30 mouse cellular contexts compared by ENCODE assay signal in the genomic region with DNA sequence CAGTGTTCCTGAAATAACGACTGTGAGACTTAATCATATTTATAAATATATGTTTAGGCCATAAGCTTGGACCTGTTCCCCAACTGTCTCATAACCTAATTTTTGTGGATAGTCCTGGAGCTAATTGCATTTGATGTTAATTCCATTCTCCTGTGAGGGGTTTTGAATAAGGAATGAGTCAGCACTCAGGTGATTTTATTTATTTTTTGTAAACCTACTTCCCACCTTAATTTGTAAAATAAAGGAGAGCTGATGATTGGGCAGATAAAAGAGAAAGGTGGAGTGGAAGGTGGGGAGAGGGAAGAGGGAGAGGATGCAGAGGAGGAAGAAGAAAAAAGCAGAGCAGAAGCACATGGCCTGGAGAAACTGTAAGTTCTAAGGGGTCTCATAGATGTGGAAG. TPM values are rescaled to one million over a fixed set of nuclear protein-coding genes. Genes with fewer than 3 reads are reported as not detected.
DNase-seq lines count a peak whose midpoint lies in the region; ATAC-seq and TF ChIP-seq lines count a peak whose summit lies in the region.
"Had no signal": no experiment of that assay in that cellular context is flagged by ENCODE, and none has a peak within 500 bp of the region (broad histone marks: within the 10 kb centered on the region; RNA-seq: fewer than 3 reads in every experiment).

A gene (plus strand): TSS at position 301 of the 400 bp plus-strand sequence.

- H3K9ac ChIP-seq in stomach, embryonic 15.5 days: no peak within 1 kb of the TSS
- H3K9ac ChIP-seq in stomach, postnatal 0 days (ENCODE audit: low read length): no peak within 1 kb of the TSS
- H3K9ac ChIP-seq in liver, embryonic 16.5 days (ENCODE audit: low read depth, low read length): no peak within 1 kb of the TSS
- H3K9ac ChIP-seq: heart, embryonic 15.5 days; hindbrain, embryonic 13.5 days; limb, embryonic 15.5 days; midbrain, embryonic 15.5 days; neural tube, embryonic 13.5 days had no signal

- TF ChIP-seq CTCF in stomach, postnatal 0 days (IDR thresholded peaks at IDR 0.05; ENCODE audit: low read depth): no peak

- H3K27ac ChIP-seq in stomach, embryonic 15.5 days: no peak within 1 kb of the TSS
- no peak within 1 kb of the TSS for H3K27ac ChIP-seq in stomach, postnatal 0 days (replicated peaks)
- H3K27ac ChIP-seq in liver, embryonic 16.5 days (ENCODE audit: low read length): no peak within 1 kb of the TSS
- H3K27ac ChIP-seq: heart, embryonic 15.5 days; hindbrain, embryonic 13.5 days; left cerebral cortex, adult 2 months; limb, embryonic 15.5 days; macrophage; midbrain, embryonic 15.5 days; neural tube, embryonic 13.5 days had no signal

- no peak within 1 kb of the TSS for H3K4me3 ChIP-seq in stomach, embryonic 15.5 days (replicated peaks)
- no peak within 1 kb of the TSS for H3K4me3 ChIP-seq in stomach, postnatal 0 days (ENCODE audit: low read depth, low read length)
- H3K4me3 ChIP-seq in liver, embryonic 16.5 days (ENCODE audit: low read depth, low read length): no peak within 1 kb of the TSS
- H3K4me3 ChIP-seq: heart, embryonic 15.5 days; hindbrain, embryonic 13.5 days; left cerebral cortex, adult 2 months; limb, embryonic 15.5 days; midbrain, embryonic 15.5 days; myocyte; neural tube, embryonic 13.5 days had no signal

- no peaks in the 10 kb centered on the region for H3K4me1 ChIP-seq in stomach, embryonic 15.5 days
- no peaks in the 10 kb centered on the region for H3K4me1 ChIP-seq in stomach, postnatal 0 days (replicated peaks; ENCODE audit: control insufficient read depth, insufficient read depth)
- H3K4me1 ChIP-seq in liver, embryonic 16.5 days (ENCODE audit: control insufficient read depth, low read depth, low read length): no peaks in the 10 kb centered on the region
- H3K4me1 ChIP-seq: heart, embryonic 15.5 days; hindbrain, embryonic 13.5 days; limb, embryonic 15.5 days; midbrain, embryonic 15.5 days; neural tube, embryonic 13.5 days had no signal

- ATAC-seq in stomach, embryonic 15.5 days (ENCODE audit: insufficient read depth, low FRiP score, low read depth): no peak
- no peak for ATAC-seq in stomach, postnatal 0 days (ENCODE audit: low FRiP score, low TSS enrichment)
- no peak for ATAC-seq in liver, embryonic 16.5 days (ENCODE audit: low read depth)
- ATAC-seq: forebrain, embryonic 14.5 days; inflammation-experienced regulatory T-cells, adult 6 months; lung, postnatal 0 days; midbrain, embryonic 15.5 days had no signal

- TF ChIP-seq EP300 in stomach, postnatal 0 days (optimal IDR thresholded peaks at IDR 0.05): no peak

- no peak within 1 kb of the TSS for H3K4me2 ChIP-seq in stomach, embryonic 15.5 days
- no peak within 1 kb of the TSS for H3K4me2 ChIP-seq in stomach, postnatal 0 days (replicated peaks; ENCODE audit: low read depth)
- H3K4me2 ChIP-seq in liver, embryonic 16.5 days (ENCODE audit: low read depth, low read length): no peak within 1 kb of the TSS
- H3K4me2 ChIP-seq: heart, embryonic 15.5 days; hindbrain, embryonic 13.5 days; limb, embryonic 15.5 days; midbrain, embryonic 15.5 days; neural tube, embryonic 13.5 days had no signal

- no peak for DNase-seq in adrenal gland, postnatal 14 days
- DNase-seq in adrenal gland, postnatal 36 days: no peak
- DNase-seq in stomach, postnatal 0 days (ENCODE audit: low spot score): no peak
- no peak for DNase-seq in embryo, embryonic 11 days
- DNase-seq in urinary bladder, adult 18-20 months (ENCODE audit: low spot score in 2 of 2): no peak
- DNase-seq: cerebellum, adult 11-12 months; cerebellum, postnatal 25 days; heart, postnatal 36 days; kidney, postnatal 36 days; layer of hippocampus, adult 9-11 months; left cerebral cortex, postnatal 4 days; retina, postnatal 1 day; right cerebral cortex, postnatal 25 days; thymus, adult 18-20 months; thymus, postnatal 36 days had no signal

- no peaks in the 10 kb centered on the region for H3K27me3 ChIP-seq in stomach, embryonic 15.5 days (replicated peaks)
- no peaks in the 10 kb centered on the region for H3K27me3 ChIP-seq in stomach, postnatal 0 days (ENCODE audit: control insufficient read depth, insufficient read depth, low read length)
- H3K27me3 ChIP-seq in liver, embryonic 16.5 days (ENCODE audit: control insufficient read depth, insufficient read depth, low read depth, low read length): no peaks in the 10 kb centered on the region
- H3K27me3 ChIP-seq: heart, embryonic 15.5 days; hindbrain, embryonic 13.5 days; limb, embryonic 15.5 days; midbrain, embryonic 15.5 days; neural tube, embryonic 13.5 days had no signal

- no peaks in the 10 kb centered on the region for H3K36me3 ChIP-seq in stomach, embryonic 15.5 days
- no peaks in the 10 kb centered on the region for H3K36me3 ChIP-seq in stomach, postnatal 0 days (ENCODE audit: control insufficient read depth, insufficient read depth, low read length)
- H3K36me3 ChIP-seq in liver, embryonic 16.5 days (ENCODE audit: control insufficient read depth, insufficient read depth): no peaks in the 10 kb centered on the region
- H3K36me3 ChIP-seq: heart, embryonic 15.5 days; hindbrain, embryonic 13.5 days; limb, embryonic 15.5 days; midbrain, embryonic 15.5 days; neural tube, embryonic 13.5 days had no signal

- no peaks in the 10 kb centered on the region for H3K9me3 ChIP-seq in stomach, embryonic 15.5 days
- no peaks in the 10 kb centered on the region for H3K9me3 ChIP-seq in stomach, postnatal 0 days (ENCODE audit: control insufficient read depth, low read length)
- no peaks in the 10 kb centered on the region for H3K9me3 ChIP-seq in liver, embryonic 16.5 days (replicated peaks; ENCODE audit: control insufficient read depth, low read length)
- H3K9me3 ChIP-seq: heart, embryonic 15.5 days; hindbrain, embryonic 13.5 days; limb, embryonic 15.5 days; midbrain, embryonic 15.5 days; neural tube, embryonic 13.5 days had no signal

- 74% methylated on average over 1 of the region's 1 CpGs for WGBS in stomach, embryonic 15.5 days
- WGBS in stomach, postnatal 0 days: 71% methylated on average over 1 of the region's 1 CpGs
- WGBS in liver, embryonic 16.5 days (ENCODE audit: insufficient replicate concordance): 45% methylated on average over 1 of the region's 1 CpGs

RNA-seq across cellular contexts. Expression of the gene that starts here (rescaled TPM):
- 3.0 and 53.4 TPM in 2 replicates for total RNA-seq in adrenal gland, postnatal 14 days (2021)
- under 1 TPM in 1 of 2 experiments, not detected in 1; 0.26 TPM for total RNA-seq in adrenal gland, postnatal 36 days (2021)
- polyA plus RNA-seq in stomach, embryonic 15.5 days (2015; fragmentation: Nextera tagmentation; extraction: Ambion mirVana): 49.1 and 51.1 TPM in 2 replicates
- polyA plus RNA-seq in stomach, postnatal 0 days (2015; fragmentation: Nextera tagmentation; extraction: Ambion mirVana): 1.6 and 2.2 TPM in 2 replicates
- polyA plus RNA-seq in liver, embryonic 16.5 days (2015; fragmentation: Nextera tagmentation; extraction: Ambion mirVana): 393 and 415 TPM in 2 replicates
- total RNA-seq: gastrocnemius, adult 8-10 months; heart, postnatal 36 days; left cerebral cortex, adult 2 months; left cerebral cortex, postnatal 4 days had no signal
- polyA plus RNA-seq: forebrain, embryonic 14.5 days; hindbrain, embryonic 13.5 days; inflammation-experienced regulatory T-cells, adult 6 months; macrophage; midbrain, embryonic 15.5 days; myocyte; neural tube, embryonic 13.5 days; spleen, adult 2 months had no signal

Comparison
In these comparisons a context has a peak if more than half of its experiments do, and no peak if none do; other contexts are left out.
1. RNA of the gene that starts here (polyA plus RNA-seq): 393 to 415 TPM in liver, embryonic 16.5 days and 49.1 to 51.1 TPM in stomach, embryonic 15.5 days; 1.6 to 2.2 TPM in stomach, postnatal 0 days; every median in the first group is over 10 times any median in the second.